ENCODE assay signal across 27 mouse cellular contexts in genomic region chr13:10140573-10140972, GRCm38 (mm10).
DNase-seq lines count a peak whose midpoint lies in the region; ATAC-seq lines count a peak whose summit lies in the region.
"Had no signal": no experiment of that assay in that cellular context is flagged by ENCODE, and none has a peak within 500 bp of the region (broad histone marks: within the 10 kb centered on the region; RNA-seq: fewer than 3 reads in every experiment).

No protein-coding gene starts in this region.

- no peak overlapping the region for H3K9ac ChIP-seq in forebrain, embryonic 14.5 days (ENCODE audit: low read length)
- no peak overlapping the region for H3K9ac ChIP-seq in forebrain, embryonic 12.5 days
- H3K9ac ChIP-seq in liver, embryonic 11.5 days (ENCODE audit: low read depth, low read length): no peak overlapping the region
- H3K9ac ChIP-seq: embryonic facial prominence, embryonic 12.5 days; embryonic facial prominence, embryonic 15.5 days; forebrain, embryonic 13.5 days; heart, embryonic 12.5 days; heart, embryonic 15.5 days; hindbrain, embryonic 14.5 days had no signal

- peak; percentile 17 to 32 for DNase-seq in cerebellum, postnatal 10 days
- DNase-seq in cerebellum, adult 18-20 months: no peak
- DNase-seq in forebrain, embryonic 14.5 days (ENCODE audit: low spot score): peak; percentile 3
- peak; percentile 23 for DNase-seq in heart, adult 11 months
- DNase-seq in heart, postnatal 25 days (ENCODE audit: low spot score): no peak
- DNase-seq in liver, embryonic 11.5 days (ENCODE audit: low spot score): no peak
- DNase-seq: adrenal gland, adult 8-10 months; adrenal gland, postnatal 25 days; cerebellum, adult 11 months; cerebellum, adult 9-11 months; gastrocnemius, adult 2 months; gastrocnemius, postnatal 14 days; heart, adult 18-20 months; heart, postnatal 10 days; heart, postnatal 4 days; kidney, adult 18-20 months had no signal

- intact Hi-C loops in heart, postnatal 25 days (cut with DNase I): no loop called here

- H3K4me1 ChIP-seq in forebrain, embryonic 14.5 days (ENCODE audit: control insufficient read depth, insufficient read depth, low read length): no peaks in the 10 kb centered on the region
- H3K4me1 ChIP-seq in forebrain, embryonic 12.5 days: no peaks in the 10 kb centered on the region
- H3K4me1 ChIP-seq in liver, embryonic 11.5 days (replicated peaks; ENCODE audit: control insufficient read depth, insufficient read depth, low read length): no peaks in the 10 kb centered on the region
- H3K4me1 ChIP-seq: embryonic facial prominence, embryonic 12.5 days; embryonic facial prominence, embryonic 15.5 days; forebrain, embryonic 13.5 days; heart, embryonic 12.5 days; heart, embryonic 15.5 days had no signal

- H3K9me3 ChIP-seq in forebrain, embryonic 14.5 days (replicated peaks; ENCODE audit: control insufficient read depth, low read length): no peaks in the 10 kb centered on the region
- H3K9me3 ChIP-seq in forebrain, embryonic 12.5 days: no peaks in the 10 kb centered on the region
- H3K9me3 ChIP-seq in liver, embryonic 11.5 days (ENCODE audit: control insufficient read depth, low read length): no peaks in the 10 kb centered on the region
- H3K9me3 ChIP-seq: embryonic facial prominence, embryonic 12.5 days; embryonic facial prominence, embryonic 15.5 days; forebrain, embryonic 13.5 days; heart, embryonic 12.5 days; heart, embryonic 15.5 days had no signal

- no peaks in the 10 kb centered on the region for H3K36me3 ChIP-seq in forebrain, embryonic 14.5 days (ENCODE audit: control insufficient read depth, insufficient read depth, low read length)
- no peaks in the 10 kb centered on the region for H3K36me3 ChIP-seq in forebrain, embryonic 12.5 days (replicated peaks)
- no peaks in the 10 kb centered on the region for H3K36me3 ChIP-seq in liver, embryonic 11.5 days (ENCODE audit: control insufficient read depth, insufficient read depth, low read length)
- H3K36me3 ChIP-seq: embryonic facial prominence, embryonic 12.5 days; embryonic facial prominence, embryonic 15.5 days; heart, embryonic 12.5 days; heart, embryonic 15.5 days had no signal

- no peak overlapping the region for H3K27ac ChIP-seq in forebrain, embryonic 14.5 days (ENCODE audit: low read depth, low read length)
- H3K27ac ChIP-seq in forebrain, embryonic 12.5 days: no peak overlapping the region
- no peak overlapping the region for H3K27ac ChIP-seq in liver, embryonic 11.5 days (ENCODE audit: low read depth, low read length)
- H3K27ac ChIP-seq: embryonic facial prominence, embryonic 12.5 days; embryonic facial prominence, embryonic 15.5 days; forebrain, embryonic 13.5 days; gastrocnemius, adult 2 months; heart, embryonic 15.5 days; hindbrain, embryonic 14.5 days; hindbrain, postnatal 0 days had no signal

- no peak for ATAC-seq in forebrain, embryonic 14.5 days
- no peak for ATAC-seq in forebrain, embryonic 12.5 days (ENCODE audit: low FRiP score)
- ATAC-seq in liver, embryonic 11.5 days (replicated peaks; ENCODE audit: low FRiP score): no peak
- ATAC-seq: activated CD4-positive, CD25-positive, alpha-beta regulatory T cell, adult 4 months; forebrain, embryonic 13.5 days; hindbrain, postnatal 0 days; inflammation-experienced regulatory T-cells, adult 6 months; intestine, embryonic 16.5 days had no signal

- WGBS in forebrain, embryonic 14.5 days: 76% methylated on average over 4 of the region's 4 CpGs
- WGBS in forebrain, embryonic 12.5 days: 80% methylated on average over 4 of the region's 4 CpGs
- WGBS in liver, embryonic 11.5 days: 67% methylated on average over 4 of the region's 4 CpGs

- no peaks in the 10 kb centered on the region for H3K27me3 ChIP-seq in forebrain, embryonic 14.5 days (replicated peaks; ENCODE audit: control insufficient read depth, insufficient read depth, low read length)
- H3K27me3 ChIP-seq in forebrain, embryonic 12.5 days: no peaks in the 10 kb centered on the region
- no peaks in the 10 kb centered on the region for H3K27me3 ChIP-seq in liver, embryonic 11.5 days (replicated peaks; ENCODE audit: control insufficient read depth, insufficient read depth, low read length)
- H3K27me3 ChIP-seq: embryonic facial prominence, embryonic 12.5 days; embryonic facial prominence, embryonic 15.5 days; forebrain, embryonic 13.5 days; heart, embryonic 12.5 days; heart, embryonic 15.5 days had no signal

- H3K4me3 ChIP-seq in forebrain, embryonic 14.5 days (ENCODE audit: low read depth, low read length): no peak overlapping the region
- H3K4me3 ChIP-seq in forebrain, embryonic 12.5 days (replicated peaks): no peak overlapping the region
- H3K4me3 ChIP-seq in liver, embryonic 11.5 days (ENCODE audit: low read depth, low read length): no peak overlapping the region
- H3K4me3 ChIP-seq: embryonic facial prominence, embryonic 12.5 days; embryonic facial prominence, embryonic 15.5 days; forebrain, embryonic 13.5 days; gastrocnemius, adult 2 months; heart, embryonic 12.5 days; heart, embryonic 15.5 days had no signal

- no peak overlapping the region for H3K4me2 ChIP-seq in forebrain, embryonic 14.5 days (ENCODE audit: low read length)
- H3K4me2 ChIP-seq in forebrain, embryonic 12.5 days: no peak overlapping the region
- H3K4me2 ChIP-seq in liver, embryonic 11.5 days: no peak overlapping the region
- H3K4me2 ChIP-seq: embryonic facial prominence, embryonic 12.5 days; embryonic facial prominence, embryonic 15.5 days; forebrain, embryonic 13.5 days; heart, embryonic 12.5 days; heart, embryonic 15.5 days; hindbrain, embryonic 14.5 days had no signal

Comparison
In these comparisons a context has a peak if more than half of its experiments do, and no peak if none do; other contexts are left out.
1. DNase-seq: peak in cerebellum, postnatal 10 days (2 of 2), forebrain, embryonic 14.5 days (single experiment) and heart, adult 11 months (single experiment); none in cerebellum, adult 18-20 months (0 of 2), heart, postnatal 25 days (single experiment) and liver, embryonic 11.5 days (single experiment).